Mouse (Mus musculus) thymus, postnatal 0 days (tissue): ENCODE data around the gene Car8. TPM values are rescaled to one million over a fixed set of nuclear protein-coding genes. Genes with fewer than 3 reads are reported as not detected.

Experiments
- microRNA-seq: library from miRNA; unstranded; fragments of <30 nt; microRNA quantifications from one replicate; pipeline ENCODE4, GENCODE M21; 2016; ENCODE audit warnings: borderline number of aligned reads
- polyA plus RNA-seq: library from polyadenylated mRNA; unstranded; fragments of >200 nt; fragmentation: Nextera tagmentation; extraction: Ambion mirVana; gene quantifications from 2 replicates; pipeline ENCODE4 v1.2.1, GENCODE M21; 2015

Gene Car8
- polyA plus RNA-seq, 1 experiment from 2014 or later, result 0.60 TPM

Small RNA genes within 50 kb of the gene (microRNA-seq; reads per million reads assigned to microRNA genes)
- not detected for gene Gm25355
